18 mouse cellular contexts compared by ENCODE assay signal in the genomic region with DNA sequence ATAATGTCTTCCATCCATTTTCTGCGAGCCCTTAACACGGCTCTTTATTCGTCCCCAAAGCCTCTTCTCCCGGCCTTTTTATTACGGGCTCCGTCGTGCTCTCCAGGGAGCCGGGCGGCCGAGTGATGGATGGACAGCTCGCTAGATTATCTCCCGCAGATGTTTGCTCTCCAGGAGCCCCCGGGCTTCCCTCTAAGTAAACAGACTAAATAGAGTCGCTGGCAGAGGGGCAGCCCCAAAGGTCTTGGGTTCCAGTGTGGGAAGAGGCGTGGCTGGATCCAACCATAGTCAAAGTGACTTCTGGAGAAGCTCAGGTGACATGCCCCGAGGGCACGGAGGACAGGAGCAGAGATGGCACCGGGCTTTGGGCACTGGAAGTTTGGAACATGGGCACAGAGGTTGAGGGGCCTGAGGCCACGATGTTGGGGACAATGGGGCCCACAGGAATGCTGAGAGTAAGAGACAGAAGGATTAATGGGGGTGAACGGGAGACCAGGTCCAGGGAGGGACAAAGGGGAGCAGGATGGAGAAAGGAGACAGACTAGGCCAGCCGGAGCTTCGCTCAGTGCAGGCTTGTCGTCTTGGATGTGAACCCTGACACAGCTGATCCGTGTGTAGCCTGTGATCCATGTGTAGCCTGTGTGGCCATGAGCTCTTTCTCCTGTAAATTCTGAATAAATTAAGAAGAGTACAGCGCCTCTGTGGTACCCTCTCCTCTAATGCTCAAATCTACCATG.
A peak's percentile ranks its signal among the peaks of the same experiment; 100 is the strongest.
DNase-seq lines count a peak whose midpoint lies in the region; ATAC-seq lines count a peak whose summit lies in the region.
"Had no signal": no experiment of that assay in that cellular context is flagged by ENCODE, and none has a peak within 500 bp of the region (broad histone marks: within the 10 kb centered on the region; RNA-seq: fewer than 3 reads in every experiment).

No protein-coding gene starts in this region.

- H3K4me3 ChIP-seq in forebrain, embryonic 12.5 days (replicated peaks) = no peak overlapping the region
- H3K4me3 ChIP-seq in forebrain, embryonic 16.5 days (replicated peaks; ENCODE audit: low read length) = no peak overlapping the region
- H3K4me3 ChIP-seq in hindbrain, embryonic 12.5 days = no peak overlapping the region
- H3K4me3 ChIP-seq in midbrain, embryonic 14.5 days (replicated peaks; ENCODE audit: low read depth, low read length) = no peak overlapping the region
- H3K4me3 ChIP-seq: heart, embryonic 12.5 days; kidney, embryonic 15.5 days; myocyte; stomach, embryonic 15.5 days had no signal

- no peaks in the 10 kb centered on the region for H3K9me3 ChIP-seq in forebrain, embryonic 12.5 days
- H3K9me3 ChIP-seq in forebrain, embryonic 16.5 days (ENCODE audit: control insufficient read depth, low read length) = no peaks in the 10 kb centered on the region
- no peaks in the 10 kb centered on the region for H3K9me3 ChIP-seq in hindbrain, embryonic 12.5 days (replicated peaks)
- no peaks in the 10 kb centered on the region for H3K9me3 ChIP-seq in midbrain, embryonic 14.5 days (ENCODE audit: control insufficient read depth, low read length)
- H3K9me3 ChIP-seq: heart, embryonic 12.5 days; kidney, embryonic 15.5 days; stomach, embryonic 15.5 days had no signal

- no peaks in the 10 kb centered on the region for H3K36me3 ChIP-seq in forebrain, embryonic 12.5 days (replicated peaks)
- H3K36me3 ChIP-seq in forebrain, embryonic 16.5 days (ENCODE audit: control insufficient read depth, insufficient read depth) = no peaks in the 10 kb centered on the region
- no peaks in the 10 kb centered on the region for H3K36me3 ChIP-seq in hindbrain, embryonic 12.5 days
- H3K36me3 ChIP-seq in midbrain, embryonic 14.5 days (ENCODE audit: control insufficient read depth, insufficient read depth, low read length) = no peaks in the 10 kb centered on the region
- H3K36me3 ChIP-seq: heart, embryonic 12.5 days; kidney, embryonic 15.5 days; stomach, embryonic 15.5 days had no signal

- ATAC-seq in forebrain, embryonic 12.5 days (ENCODE audit: low FRiP score) = peak; percentile 55
- ATAC-seq in forebrain, embryonic 16.5 days = no peak
- ATAC-seq in hindbrain, embryonic 12.5 days (ENCODE audit: low FRiP score) = peak; percentile 39; the same call in 1 of the 2 replicates
- ATAC-seq in midbrain, embryonic 14.5 days (ENCODE audit: low FRiP score, low TSS enrichment) = no peak

- H3K9ac ChIP-seq in forebrain, embryonic 12.5 days = no peak overlapping the region
- H3K9ac ChIP-seq in forebrain, embryonic 16.5 days (replicated peaks; ENCODE audit: low read depth, low read length) = no peak overlapping the region
- H3K9ac ChIP-seq in hindbrain, embryonic 12.5 days = peak overlapping the region; percentile 23; the same call in 1 of the 2 replicates
- no peak overlapping the region for H3K9ac ChIP-seq in midbrain, embryonic 14.5 days (replicated peaks; ENCODE audit: low read length)
- H3K9ac ChIP-seq: kidney, embryonic 15.5 days; stomach, embryonic 15.5 days had no signal

- WGBS in forebrain, embryonic 12.5 days = 10% methylated on average over 25 of the region's 25 CpGs
- WGBS in forebrain, embryonic 16.5 days = 15% methylated on average over 25 of the region's 25 CpGs
- WGBS in hindbrain, embryonic 12.5 days = 8% methylated on average over 25 of the region's 25 CpGs
- WGBS in midbrain, embryonic 14.5 days = 10% methylated on average over 25 of the region's 25 CpGs

- peak overlapping the region; percentile 30; the same call in 1 of the 2 replicates for H3K4me2 ChIP-seq in forebrain, embryonic 12.5 days
- no peak overlapping the region for H3K4me2 ChIP-seq in forebrain, embryonic 16.5 days (ENCODE audit: low read length)
- peak overlapping the region; percentile 24 for H3K4me2 ChIP-seq in hindbrain, embryonic 12.5 days (replicated peaks)
- 0 out of 2 replicates have a peak overlapping the region, but pooled peaks have one; percentile 13 for H3K4me2 ChIP-seq in midbrain, embryonic 14.5 days (ENCODE audit: low read length)
- H3K4me2 ChIP-seq: heart, embryonic 12.5 days; kidney, embryonic 15.5 days; stomach, embryonic 15.5 days had no signal

- peaks cover 42% of the 10 kb centered on the region for H3K4me1 ChIP-seq in forebrain, embryonic 12.5 days
- H3K4me1 ChIP-seq in forebrain, embryonic 16.5 days (replicated peaks; ENCODE audit: control insufficient read depth, insufficient read depth, low read length) = peaks cover 29% of the 10 kb centered on the region
- H3K4me1 ChIP-seq in hindbrain, embryonic 12.5 days = peaks cover 45% of the 10 kb centered on the region
- H3K4me1 ChIP-seq in midbrain, embryonic 14.5 days (ENCODE audit: control insufficient read depth, insufficient read depth, low read length) = peaks cover 29% of the 10 kb centered on the region

- H3K27me3 ChIP-seq in forebrain, embryonic 12.5 days = peaks cover 83% of the 10 kb centered on the region
- peaks cover 7% of the 10 kb centered on the region; the same call in 1 of the 2 replicates for H3K27me3 ChIP-seq in forebrain, embryonic 16.5 days (replicated peaks; ENCODE audit: control insufficient read depth, insufficient read depth, low read length)
- H3K27me3 ChIP-seq in hindbrain, embryonic 12.5 days = peaks cover 84% of the 10 kb centered on the region
- H3K27me3 ChIP-seq in midbrain, embryonic 14.5 days (ENCODE audit: control insufficient read depth, insufficient read depth, low read length) = peaks cover 71% of the 10 kb centered on the region

- peak; percentile 66 for DNase-seq in embryo, embryonic 10 days (ENCODE audit: low spot score)
- peak; percentile 64 for DNase-seq in midbrain, embryonic 14.5 days
- no peak for DNase-seq in cerebellum, adult 11 months
- DNase-seq in heart, adult 8-10 months (ENCODE audit: low spot score) = no peak
- no peak for DNase-seq in testis, postnatal 10 days (ENCODE audit: low spot score)
- DNase-seq: cerebellum, adult 9-10 months; gastrocnemius, postnatal 14 days; left cerebral cortex, postnatal 4 days; retina, postnatal 1 day; thymus, postnatal 25 days had no signal

- 0 out of 2 replicates have a peak overlapping the region, but pooled peaks have one; percentile 3 for H3K27ac ChIP-seq in forebrain, embryonic 12.5 days
- H3K27ac ChIP-seq in forebrain, embryonic 16.5 days (ENCODE audit: low read length) = no peak overlapping the region
- peak overlapping the region; percentile 66 for H3K27ac ChIP-seq in hindbrain, embryonic 12.5 days
- H3K27ac ChIP-seq in midbrain, embryonic 14.5 days (replicated peaks; ENCODE audit: low read depth, low read length) = no peak overlapping the region
- H3K27ac ChIP-seq: kidney, embryonic 15.5 days; macrophage; stomach, embryonic 15.5 days had no signal

Comparison
In these comparisons a context has a peak if more than half of its experiments do, and no peak if none do; other contexts are left out.
1. ATAC-seq: peak in forebrain, embryonic 12.5 days (single experiment) and hindbrain, embryonic 12.5 days (single experiment); none in forebrain, embryonic 16.5 days (single experiment) and midbrain, embryonic 14.5 days (single experiment).
2. H3K27ac ChIP-seq: peak in forebrain, embryonic 12.5 days (single experiment) and hindbrain, embryonic 12.5 days (single experiment); none in forebrain, embryonic 16.5 days (single experiment) and midbrain, embryonic 14.5 days (single experiment).
3. DNase-seq: peak in embryo, embryonic 10 days (single experiment) and midbrain, embryonic 14.5 days (single experiment); none in cerebellum, adult 11 months (single experiment), heart, adult 8-10 months (single experiment) and testis, postnatal 10 days (single experiment).